Mouse (Mus musculus) limb, embryonic 13.5 days (tissue): ENCODE results near the gene Fam120c. TPM values are rescaled to one million over a fixed set of nuclear protein-coding genes. Genes with fewer than 3 reads are reported as not detected.

Experiments used
- polyA plus RNA-seq: library from polyadenylated mRNA; unstranded; fragments of >200 nt; fragmentation: Nextera tagmentation; extraction: Ambion mirVana; gene quantifications from 2 replicates; pipeline ENCODE4 v1.2.1, GENCODE M21; 2015

The Fam120c gene
- polyA plus RNA-seq, 1 experiment from 2014 or later, result 4.4 TPM

Other genes with a start within 250 kb of the Fam120c start
- 43.0 and 44.8 TPM in 2 replicates for gene Tsr2, start 247.6 kb upstream of the Fam120c start, polyA plus RNA-seq
- gene Wnk3, start 146.1 kb upstream of the Fam120c start, polyA plus RNA-seq, result 3.4 and 3.8 TPM in 2 replicates
- 15.5 and 17.5 TPM in 2 replicates for gene Phf8, start 176.5 kb downstream of the Fam120c start, polyA plus RNA-seq